1 mouse cellular context compared by ENCODE assay signal in the genomic region with DNA sequence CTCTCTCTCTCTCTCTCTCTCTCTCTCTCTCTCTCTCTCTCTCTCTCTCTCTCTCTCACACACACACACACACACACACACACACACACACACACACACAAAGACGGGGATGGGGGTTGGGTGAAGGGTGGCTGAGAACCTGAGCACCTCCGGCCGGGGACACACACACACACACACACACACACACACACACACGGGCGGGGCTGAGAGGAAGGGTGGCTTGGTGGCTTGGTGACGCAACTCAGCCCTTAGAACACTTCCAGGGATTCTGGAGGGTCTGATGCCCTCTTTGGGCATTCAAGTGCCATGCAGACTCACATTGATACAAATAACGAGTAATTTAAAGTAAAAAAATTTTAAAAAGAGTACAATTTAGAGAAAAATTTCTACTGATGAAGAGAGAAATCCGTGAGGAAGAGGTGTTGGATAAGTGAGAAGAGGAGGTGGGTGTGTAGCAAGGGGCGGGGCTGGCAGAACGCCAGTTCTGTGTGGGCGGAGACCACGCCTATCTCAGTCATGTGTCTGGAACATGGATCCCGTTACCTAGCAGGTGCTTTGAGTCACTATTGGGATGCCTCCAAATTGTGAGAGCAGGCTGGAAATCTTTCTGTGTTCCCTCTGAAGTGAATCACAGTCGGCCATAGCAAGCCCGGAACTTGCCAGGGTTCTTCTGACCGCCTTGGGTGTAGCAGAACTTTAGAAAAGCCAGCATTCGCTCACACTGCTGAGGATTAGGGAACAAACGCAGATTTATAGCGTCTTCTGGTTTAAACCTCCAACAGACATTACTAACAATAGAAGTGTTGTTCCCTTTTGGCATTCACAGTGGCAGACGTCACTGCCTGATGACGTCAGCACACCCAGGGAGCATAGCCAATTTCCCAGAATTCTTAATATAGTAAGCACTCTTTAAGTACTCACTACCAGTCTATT.
A peak's percentile ranks its signal among the peaks of the same experiment; 100 is the strongest.
TF ChIP-seq lines count a peak whose summit lies in the region.

No protein-coding gene starts in this region.

TF ChIP-seq in C2C12, 6 proteins besides CTCF, POLR2A, EP300 and RAD21:
- TF ChIP-seq USF1 (IDR thresholded peaks at IDR 0.05; ENCODE audit: low read depth) (peak; percentile 48), CEBPB (IDR thresholded peaks at IDR 0.05; ENCODE audit: low read depth) (no peak), MYOD1 (IDR thresholded peaks at IDR 0.05; ENCODE audit: control insufficient read depth, insufficient read length, low read depth) (peak; percentile 77)
